Mouse (Mus musculus) mouse trophoblast stem cell (cell line): ENCODE data around the gene Tnnt1.

Experiments
- in situ Hi-C, 2 experiments: fragments of 300-500 bp; cut with MseI, MboI; formaldehyde crosslinking; loops; 2 replicates in 1 of 2; 3 replicates in 1 of 2; pipeline ENCODE4 v1.15.1; 2025

Tnnt1 gene

DNA sequence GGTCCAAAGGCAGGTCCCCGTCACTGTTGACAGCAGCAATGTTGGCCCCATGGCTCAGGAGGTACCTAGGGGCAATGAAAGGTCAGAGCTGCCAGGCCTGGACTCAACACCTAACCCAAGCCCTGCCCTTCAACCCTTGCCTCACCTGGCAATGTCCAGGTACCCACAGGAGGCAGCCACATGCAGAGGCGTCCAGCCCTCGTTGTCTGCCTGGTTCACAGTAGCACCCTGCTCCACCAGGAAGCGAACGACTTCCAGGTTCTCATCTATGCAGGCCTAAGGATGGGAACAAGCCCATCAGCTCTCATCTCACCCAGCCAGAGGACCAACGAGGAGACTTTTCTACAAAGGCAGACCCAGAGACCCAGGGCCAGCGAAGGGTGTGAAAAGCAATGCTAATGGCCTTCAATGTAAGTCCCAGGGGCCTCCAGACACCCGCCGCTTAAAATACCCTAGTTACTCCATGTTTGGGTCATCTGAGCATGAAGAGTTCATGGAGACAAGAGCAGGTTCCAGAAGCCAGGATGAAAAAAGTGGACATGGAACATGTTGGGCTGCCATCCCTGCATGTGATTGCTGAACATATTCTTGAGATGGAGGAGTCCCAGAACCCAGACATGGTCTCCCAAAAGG is 18.8 kb downstream of the Tnnt1 start:
- in situ Hi-C loops = loop anchor here in 1 of 2 experiments (25.0 kb wide), 1 partner anchor 785 kb away; the partner anchor contains the start of genes Pirb and Rps9

DNA sequence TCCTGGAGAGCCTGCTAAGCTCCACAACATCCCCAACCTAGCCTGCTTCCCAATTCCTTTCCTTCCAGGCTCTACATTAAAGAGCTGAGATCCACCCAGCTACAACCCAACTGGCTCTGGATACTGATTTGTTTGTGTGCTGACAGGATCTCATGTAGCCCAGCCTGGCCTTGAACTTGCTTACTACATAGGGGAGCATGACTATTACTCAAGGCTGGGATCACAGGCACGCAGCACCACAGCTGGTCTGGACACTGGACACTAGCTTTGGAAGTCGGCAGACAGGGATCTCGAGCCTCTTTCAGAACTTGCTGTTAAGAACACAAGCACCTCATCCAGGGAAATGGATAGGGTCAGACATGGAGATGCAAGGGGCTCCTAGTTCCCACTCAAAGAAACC is 19.7 kb downstream of the Tnnt1 start:
- in situ Hi-C loops = loop anchor here in 1 of 2 experiments (25.0 kb wide), 1 partner anchor 784 kb away; the partner anchor contains the start of genes Pirb and Rps9

DNA sequence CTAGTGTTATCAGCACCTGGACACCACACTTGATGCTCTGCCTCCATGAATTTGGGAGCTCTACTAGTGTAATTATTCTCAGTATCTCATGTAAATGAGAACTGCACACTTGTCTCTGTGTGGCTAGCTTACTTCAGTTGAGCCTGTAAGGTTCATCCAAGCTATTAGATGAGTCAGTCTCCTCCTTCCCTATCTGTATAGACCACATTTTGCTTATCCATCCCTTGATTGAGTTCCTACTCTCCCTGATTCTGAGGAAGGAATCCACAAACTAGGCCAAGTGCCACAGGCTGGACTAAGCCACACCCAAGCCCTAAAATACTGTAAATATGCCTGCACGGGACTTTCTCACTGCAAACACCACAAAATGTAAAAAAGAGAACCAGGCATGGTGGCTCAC is 22.2 kb downstream of the Tnnt1 start:
- in situ Hi-C loops = loop anchor here in 1 of 2 experiments (25.0 kb wide), 1 partner anchor 782 kb away; the partner anchor contains the start of genes Pirb and Rps9

DNA sequence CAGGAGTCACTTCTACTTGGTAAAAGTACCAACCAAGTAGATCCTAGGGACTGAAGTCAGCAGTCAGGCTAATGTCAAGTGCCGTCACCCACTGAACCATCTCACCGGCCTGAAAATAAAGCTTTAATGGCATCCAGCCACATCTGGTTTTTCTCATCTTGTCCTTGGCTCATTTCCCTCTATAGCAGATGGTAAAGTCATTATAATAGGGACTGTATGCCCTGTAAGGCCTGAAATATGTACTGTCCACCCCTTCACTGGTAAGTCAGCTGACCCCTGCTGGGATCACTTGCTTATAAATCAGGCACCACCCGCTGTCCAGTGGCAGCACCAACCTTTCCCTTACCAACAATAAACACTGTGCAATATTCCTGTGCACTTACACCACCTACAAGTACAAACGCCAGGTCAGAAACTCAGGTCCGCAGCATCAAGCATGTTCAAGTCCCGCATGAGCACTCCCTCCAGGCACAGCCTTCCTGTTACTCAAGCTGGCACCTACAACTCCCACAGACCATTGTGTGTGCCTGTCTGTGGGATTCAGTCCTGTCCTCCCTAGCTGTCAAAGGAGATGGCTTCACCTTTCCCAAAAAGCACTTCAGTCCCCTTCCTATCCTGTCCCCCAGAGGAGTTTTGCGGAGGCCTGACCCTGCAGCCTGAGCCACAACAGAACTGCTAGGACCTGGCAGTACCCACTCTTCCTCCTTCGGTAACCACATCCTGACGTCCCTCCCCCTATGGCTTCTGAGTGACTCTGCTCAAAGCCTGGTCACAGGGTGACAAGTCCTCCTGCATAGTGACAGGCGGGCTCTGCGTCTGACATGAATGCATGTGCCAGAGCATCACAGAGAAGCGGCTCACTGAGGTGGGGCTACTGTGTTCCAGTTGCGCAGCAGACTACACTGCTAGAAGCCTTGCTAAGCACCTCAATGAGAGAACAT is 23.6 kb downstream of the Tnnt1 start:
- in situ Hi-C loops = loop anchor here in 1 of 2 experiments (25.0 kb wide), 1 partner anchor 780 kb away; the partner anchor contains the start of genes Pirb and Rps9

DNA sequence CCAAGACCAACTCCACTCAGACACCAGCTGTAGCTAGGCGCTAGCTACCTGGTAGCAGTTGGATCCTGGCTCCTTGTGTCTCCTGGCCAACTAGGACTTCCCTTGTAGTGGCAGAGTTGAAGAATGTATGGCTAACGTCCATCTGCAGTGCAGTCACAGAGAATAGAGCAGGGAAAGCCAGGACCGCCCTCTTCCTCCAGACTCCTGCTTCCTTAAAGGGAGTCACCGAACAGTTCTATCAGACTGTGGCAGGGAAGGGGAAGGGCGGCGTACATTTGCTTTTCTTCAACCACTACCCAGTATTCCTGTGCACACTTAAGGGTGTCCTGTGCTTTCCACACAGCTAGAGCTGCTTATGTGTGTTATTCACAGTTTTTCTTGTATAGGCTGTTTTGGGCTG is 24.9 kb downstream of the Tnnt1 start:
- in situ Hi-C loops = loop anchor here in 1 of 2 experiments (25.0 kb wide), 1 partner anchor 779 kb away; the partner anchor contains the start of genes Pirb and Rps9

DNA sequence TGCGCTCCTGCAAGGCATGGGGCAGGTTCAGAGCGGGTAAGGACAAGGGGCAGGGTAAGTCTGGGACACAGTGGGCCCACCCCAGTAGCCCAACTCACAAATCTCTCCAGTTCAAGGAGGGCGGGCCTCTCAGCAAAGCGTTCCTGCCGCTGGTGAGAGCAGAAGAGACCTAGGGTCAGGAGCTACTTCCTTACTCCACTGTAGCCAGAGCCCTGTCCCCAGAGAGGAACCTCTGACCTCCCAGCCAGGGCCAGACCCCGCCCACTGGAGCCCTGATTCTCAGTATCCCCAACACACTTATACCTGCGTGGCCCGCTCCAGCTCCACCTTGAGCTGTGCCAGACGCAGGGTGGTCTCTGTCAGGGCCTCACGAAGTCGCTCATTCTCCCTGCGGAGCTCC is 33.9 kb downstream of the Tnnt1 start:
- in situ Hi-C loops = loop anchor here in 1 of 2 experiments (25.0 kb wide), 1 partner anchor 770 kb away; the partner anchor contains the start of genes Pirb and Rps9

DNA sequence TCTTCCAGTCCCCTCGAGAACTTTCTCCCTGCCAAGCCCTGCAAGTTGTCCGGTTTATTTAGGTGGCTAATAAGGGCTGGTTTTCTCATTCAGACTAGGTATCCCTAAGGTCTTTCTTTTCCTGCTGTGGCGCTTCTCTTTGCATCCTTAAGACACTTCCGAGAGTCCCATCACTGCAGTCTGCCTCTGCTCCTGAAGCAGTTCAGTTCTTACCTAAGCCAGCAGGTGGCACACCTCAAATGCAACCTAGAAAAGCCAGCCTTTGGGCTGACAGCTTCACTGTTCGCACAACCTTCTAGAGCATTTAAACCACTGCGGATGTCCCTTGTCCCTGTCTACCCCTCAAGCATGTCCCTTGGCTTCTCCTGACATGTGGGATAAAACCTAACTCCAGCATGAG is 36.5 kb downstream of the Tnnt1 start:
- in situ Hi-C loops = loop anchor here (5.0 to 25.0 kb wide), 2 partner anchors 48 to 767 kb away; partner anchors contain the start of genes Pirb (in 1 of the 2) and Rps9 (in 1 of the 2)

DNA sequence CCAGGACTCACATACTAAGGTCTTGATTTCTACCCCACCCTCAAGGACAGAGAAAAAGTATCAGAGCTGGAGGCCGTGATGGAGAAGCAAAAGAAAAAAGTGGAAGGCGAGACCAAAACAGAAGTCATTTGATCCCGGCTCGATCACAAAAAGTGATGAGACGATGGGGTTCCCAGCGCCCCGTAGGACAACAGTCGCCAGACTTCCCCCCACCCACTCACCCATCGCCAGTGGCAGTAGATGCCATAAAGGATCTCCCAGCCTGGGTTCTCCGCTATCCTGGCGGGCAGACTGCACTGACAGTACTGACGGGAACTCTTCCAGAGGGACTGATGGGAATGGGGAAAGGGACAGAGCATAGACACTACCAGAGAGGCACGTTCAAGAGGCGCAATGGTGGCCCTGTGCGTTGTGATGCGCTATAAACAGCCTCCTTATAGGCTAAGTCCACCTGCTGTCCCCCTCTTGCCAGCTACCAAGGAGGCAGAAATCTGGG is 37.3 kb downstream of the Tnnt1 start:
- in situ Hi-C loops = loop anchor here (5.0 to 25.0 kb wide), 2 partner anchors 48 to 767 kb away; partner anchors contain the start of genes Pirb (in 1 of the 2) and Rps9 (in 1 of the 2)

DNA sequence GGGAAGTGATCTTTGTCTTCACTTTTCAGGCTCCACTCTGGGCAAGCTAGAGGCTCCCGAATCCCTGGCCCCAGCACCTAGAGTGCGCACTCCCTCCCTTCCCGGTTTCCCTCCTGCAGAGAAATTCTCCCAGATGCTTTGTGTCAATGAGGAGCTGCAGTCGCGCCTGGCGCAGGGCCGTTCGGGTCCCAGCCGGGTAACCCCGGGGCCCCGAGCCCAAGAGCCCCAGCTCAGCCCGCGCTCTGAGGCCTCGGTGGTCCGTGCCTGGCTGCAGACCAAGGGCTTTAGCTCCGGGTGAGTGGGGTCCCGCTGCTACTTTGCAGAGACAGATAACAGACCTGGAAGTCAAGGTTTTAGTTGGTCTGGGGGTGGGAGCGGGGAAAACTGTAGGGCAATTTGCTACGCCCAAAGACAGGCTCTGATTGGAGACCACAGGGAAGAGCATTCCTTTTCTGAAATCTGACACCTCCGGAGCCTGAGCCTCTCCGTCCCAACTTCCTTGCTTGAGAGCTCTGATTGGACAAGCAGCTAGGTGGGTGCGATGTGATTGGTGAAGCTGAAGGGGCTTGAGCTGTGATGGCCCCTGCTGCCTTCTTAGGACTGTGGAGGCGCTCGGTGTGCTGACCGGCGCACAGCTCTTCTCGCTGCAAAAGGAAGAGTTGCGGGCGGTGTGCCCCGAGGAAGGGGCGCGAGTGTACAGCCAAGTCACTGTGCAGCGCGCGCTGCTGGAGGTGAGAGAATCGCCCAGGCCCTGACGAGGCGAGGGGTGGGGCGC is 38.0 kb downstream of the Tnnt1 start:
- in situ Hi-C loops = loop anchor here (5.0 to 25.0 kb wide), 2 partner anchors 49 to 766 kb away; partner anchors contain the start of genes Pirb (in 1 of the 2) and Rps9 (in 1 of the 2)

DNA sequence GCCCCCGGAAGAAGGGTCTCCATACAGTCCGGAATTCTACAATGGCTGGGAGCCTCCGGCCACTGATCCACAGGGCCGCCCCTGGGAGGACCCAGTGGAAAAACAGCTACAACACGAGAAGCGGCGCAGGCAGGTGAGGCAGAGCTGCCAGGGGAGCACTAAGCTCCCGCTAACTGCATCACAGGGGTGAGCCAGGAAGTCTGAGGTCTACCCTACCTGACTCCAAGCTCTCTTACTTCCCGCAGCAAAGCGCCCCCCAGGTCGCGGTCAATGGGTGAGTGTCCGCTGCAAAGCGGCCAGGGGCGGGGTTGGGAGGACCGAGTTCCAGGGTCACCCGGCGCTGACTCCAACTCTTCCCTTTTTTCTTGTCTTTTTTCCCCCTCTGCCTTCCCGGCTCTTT is 42.2 kb downstream of the Tnnt1 start:
- in situ Hi-C loops = loop anchor here in 1 of 2 experiments (25.0 kb wide), 1 partner anchor 762 kb away; the partner anchor contains the start of genes Pirb and Rps9

DNA sequence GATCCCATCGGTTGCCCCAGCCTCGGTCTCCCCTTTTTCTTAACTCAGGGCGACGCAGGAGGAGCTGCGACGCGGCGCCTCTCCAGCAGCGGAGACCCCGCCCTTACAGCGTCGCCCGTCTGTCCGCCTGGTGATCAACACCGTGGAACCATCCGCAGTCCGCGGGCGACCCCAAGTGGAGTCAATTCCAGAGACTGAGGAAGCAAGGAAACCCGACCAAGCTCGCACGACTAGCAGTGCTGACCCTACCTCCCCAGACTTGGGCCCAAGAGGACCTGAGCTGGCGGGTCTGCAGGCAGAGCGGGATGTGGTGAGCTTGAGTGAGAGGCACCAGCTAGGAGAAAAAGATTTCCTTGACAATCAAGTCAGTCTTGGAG is 45.0 kb downstream of the Tnnt1 start:
- in situ Hi-C loops = loop anchor here in 1 of 2 experiments (25.0 kb wide), 1 partner anchor 759 kb away; the partner anchor contains the start of genes Pirb and Rps9

DNA sequence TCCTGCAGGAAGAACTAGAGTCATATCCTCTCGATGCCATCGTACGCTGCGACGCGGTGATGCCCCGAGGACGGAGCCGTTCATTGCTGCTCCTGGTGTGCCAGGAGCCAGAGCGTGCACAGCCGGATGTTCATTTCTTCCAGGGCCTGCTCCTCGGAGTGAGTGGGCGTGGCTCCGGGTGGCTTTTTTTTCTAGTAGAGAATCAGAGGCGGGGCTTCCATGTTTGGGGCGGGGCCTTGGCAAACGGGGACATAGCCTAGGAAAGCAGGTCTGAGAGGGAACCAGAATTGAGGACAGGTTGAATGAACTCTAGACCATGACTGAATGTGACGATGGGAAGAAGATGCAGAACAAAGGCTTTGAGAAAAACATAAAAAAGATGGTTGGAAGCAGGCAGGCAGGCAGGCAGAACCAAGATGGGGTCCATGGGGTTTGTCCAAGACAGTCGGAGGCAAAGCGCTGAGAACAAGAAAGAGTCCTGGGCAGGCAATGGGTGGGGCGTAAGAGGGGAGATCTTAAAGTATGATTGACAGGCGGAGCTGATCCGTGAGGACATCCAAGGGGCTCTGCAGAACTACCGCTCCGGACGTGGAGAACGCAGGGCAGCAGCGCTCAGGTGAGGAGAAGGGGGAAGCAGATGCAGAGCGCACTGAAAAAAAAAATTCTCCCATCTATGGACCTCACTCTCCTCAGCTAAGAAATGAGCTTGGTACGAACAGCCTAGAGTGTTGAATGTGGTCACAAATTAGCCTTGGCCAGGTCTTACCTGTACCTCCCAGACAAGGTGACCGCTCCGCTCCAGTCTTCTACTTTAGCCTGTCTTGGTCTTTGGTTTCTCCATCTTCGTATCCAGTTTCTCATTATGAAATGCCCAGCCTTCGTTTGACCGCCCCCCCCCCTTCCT is 45.7 kb downstream of the Tnnt1 start:
- in situ Hi-C loops = loop anchor here in 1 of 2 experiments (25.0 kb wide), 1 partner anchor 758 kb away; the partner anchor contains the start of genes Pirb and Rps9

DNA sequence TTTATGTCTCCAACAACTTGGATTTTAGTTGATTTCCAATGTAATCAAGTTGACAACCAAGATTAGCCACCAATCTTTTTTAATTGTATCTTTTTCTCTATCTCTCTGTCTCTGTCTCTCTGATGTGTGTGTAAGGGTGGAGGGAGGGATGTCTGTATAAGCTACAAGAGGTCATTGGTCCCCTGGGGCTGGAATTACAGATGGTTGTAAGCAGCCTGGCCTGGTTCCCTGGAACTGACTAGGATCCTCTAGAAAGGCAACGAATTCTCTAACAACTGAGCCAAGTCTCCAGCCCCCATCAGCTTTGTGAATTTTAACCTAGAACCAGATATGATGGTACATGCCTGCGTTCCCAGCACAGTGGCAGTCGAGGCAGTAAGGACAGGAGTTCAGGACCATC is 48.4 kb downstream of the Tnnt1 start:
- in situ Hi-C loops = loop anchor here in 1 of 2 experiments (25.0 kb wide), 1 partner anchor 756 kb away; the partner anchor contains the start of genes Pirb and Rps9

DNA sequence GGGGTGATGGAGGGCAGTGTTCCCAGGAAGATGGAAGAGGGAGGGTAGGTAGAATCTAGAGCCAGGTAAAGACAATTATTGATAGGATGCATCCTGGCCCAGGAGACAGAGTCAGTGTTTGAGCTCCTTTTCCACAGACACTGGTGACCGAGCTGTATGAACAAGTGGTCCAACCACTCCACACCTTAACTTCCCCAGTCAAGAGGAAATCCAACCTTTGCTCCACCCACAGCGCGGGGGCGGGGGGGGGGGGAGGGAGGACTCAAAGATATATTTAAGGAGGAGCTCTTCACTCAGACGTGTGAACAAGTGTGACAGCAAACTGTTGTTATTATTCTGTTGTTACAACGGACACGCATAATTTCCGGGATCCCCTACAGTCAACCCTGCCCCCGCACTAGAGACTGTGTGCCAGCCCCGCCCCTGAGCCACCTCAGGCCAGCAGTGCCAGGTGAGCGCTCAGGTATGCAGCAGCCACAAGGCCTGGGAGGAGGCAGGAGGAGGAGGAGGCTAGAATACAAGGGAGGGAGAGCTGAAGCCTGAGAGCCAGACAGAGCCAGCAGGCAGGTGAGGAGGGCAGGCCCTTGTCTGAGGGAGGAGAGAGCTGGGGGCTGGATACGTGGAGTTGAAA is 51.9 kb downstream of the Tnnt1 start:
- in situ Hi-C loops = loop anchor here in 1 of 2 experiments (25.0 kb wide), 1 partner anchor 752 kb away; the partner anchor contains the start of genes Pirb and Rps9

DNA sequence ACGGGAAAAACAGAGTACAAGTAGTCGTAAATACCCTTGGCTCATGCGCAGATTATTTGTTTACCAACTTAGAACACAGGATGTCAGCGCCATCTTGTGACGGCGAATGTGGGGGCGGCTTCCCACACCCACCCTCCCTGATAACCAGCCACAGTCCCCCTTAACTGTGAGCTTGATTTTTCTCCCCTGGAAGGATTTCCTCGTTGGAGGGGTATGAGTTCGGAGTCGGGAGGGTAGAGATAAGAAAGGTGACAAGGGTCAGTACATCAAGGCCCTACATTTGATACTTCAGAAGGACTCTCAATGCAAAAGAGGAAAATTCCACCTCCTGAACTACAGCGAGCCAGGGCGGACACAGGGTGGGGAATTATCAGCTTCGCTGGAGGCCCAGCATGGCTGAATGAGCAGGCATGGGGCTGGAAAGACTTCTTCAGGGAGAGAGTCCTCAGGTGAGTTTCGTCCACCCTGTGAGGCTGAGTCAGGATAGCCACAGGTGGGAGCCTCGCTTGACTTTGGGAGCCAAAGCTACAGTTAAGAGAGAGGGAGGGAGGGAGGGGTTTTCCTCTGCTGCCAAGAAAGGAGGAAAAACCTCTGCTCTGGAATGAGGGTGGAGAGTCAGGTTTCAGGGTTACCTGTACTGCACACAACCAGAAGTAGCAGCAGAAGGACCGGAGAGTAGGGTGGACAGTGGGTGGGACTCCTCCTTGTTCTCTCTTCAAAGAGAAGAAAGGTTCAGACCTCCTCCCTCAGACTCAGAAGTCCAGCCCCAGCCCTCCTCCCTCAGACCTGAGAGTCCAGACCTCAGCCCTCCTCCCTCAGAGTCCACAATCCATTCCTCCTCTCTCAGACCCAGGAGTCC is 55.4 kb downstream of the Tnnt1 start, which contains the start of gene Eps8l1:
Gene Eps8l1 (plus strand): TSS at position 99 of the 859 bp plus-strand sequence.
- in situ Hi-C loops = loop anchor here in 1 of 2 experiments (25.0 kb wide), 1 partner anchor 749 kb away; the partner anchor contains the start of genes Pirb and Rps9
